Mouse (Mus musculus): Measurements from ENCODE around the gene Vgll4.

DNA sequence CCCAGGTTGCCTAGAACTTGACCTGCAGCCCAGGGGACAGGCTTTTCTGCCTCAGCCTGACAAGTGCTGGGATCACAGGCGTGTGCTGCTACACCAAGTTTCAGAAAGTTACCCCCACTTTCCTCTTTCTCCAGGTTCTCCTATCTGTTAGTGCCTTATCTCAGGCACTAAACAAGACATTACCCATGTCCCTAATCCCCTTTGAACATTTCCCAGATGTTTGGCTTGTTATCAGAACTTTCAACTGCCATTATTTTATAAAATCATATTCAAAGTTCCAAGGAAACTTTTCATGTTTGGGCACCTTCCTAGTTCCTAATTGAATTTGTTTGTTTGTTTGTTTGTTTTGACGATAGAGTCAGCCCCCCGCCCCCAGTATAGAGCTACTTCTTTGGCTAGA lies 4.0 kb downstream of the Vgll4 start:
- TF ChIP-seq CTCF (IDR thresholded peaks at IDR 0.05; ENCODE audit: low read depth) (no peak), EP300 (IDR thresholded peaks at IDR 0.05; ENCODE audit: low read depth) (no peak)
